8 mouse cellular contexts compared by ENCODE assay signal in genomic region chr7:25782744-25783143, GRCm38 (mm10). TPM values are rescaled to one million over a fixed set of nuclear protein-coding genes. Genes with fewer than 3 reads are reported as not detected.
A peak's percentile ranks its signal among the peaks of the same experiment; 100 is the strongest.
DNase-seq lines count a peak whose midpoint lies in the region; ATAC-seq and TF ChIP-seq lines count a peak whose summit lies in the region.

No protein-coding gene starts in this region.

- TF ChIP-seq CTCF in kidney, postnatal 0 days (IDR thresholded peaks at IDR 0.05; ENCODE audit: low read depth), result no peak

- no peak overlapping the region for H3K9ac ChIP-seq in kidney, postnatal 0 days (ENCODE audit: low read depth, low read length)
- H3K9ac ChIP-seq in liver, embryonic 13.5 days, result no peak overlapping the region
- no peak overlapping the region for H3K9ac ChIP-seq in midbrain, embryonic 15.5 days

- no peaks in the 10 kb centered on the region for H3K27me3 ChIP-seq in kidney, postnatal 0 days (ENCODE audit: insufficient read depth, low read length)
- H3K27me3 ChIP-seq in liver, embryonic 13.5 days, result peaks cover 9% of the 10 kb centered on the region
- no peaks in the 10 kb centered on the region; the same call in 1 of the 2 replicates for H3K27me3 ChIP-seq in midbrain, embryonic 15.5 days (replicated peaks)

- H3K36me3 ChIP-seq in kidney, postnatal 0 days (ENCODE audit: insufficient read depth, low read length), result peaks cover 12% of the 10 kb centered on the region
- H3K36me3 ChIP-seq in liver, embryonic 13.5 days, result no peaks in the 10 kb centered on the region
- H3K36me3 ChIP-seq in midbrain, embryonic 15.5 days (replicated peaks), result no peaks in the 10 kb centered on the region

- H3K4me3 ChIP-seq in kidney, postnatal 0 days (replicated peaks; ENCODE audit: low read depth, low read length), result no peak overlapping the region
- no peak overlapping the region for H3K4me3 ChIP-seq in liver, embryonic 13.5 days (replicated peaks)
- no peak overlapping the region for H3K4me3 ChIP-seq in midbrain, embryonic 15.5 days

- H3K9me3 ChIP-seq in kidney, postnatal 0 days (replicated peaks; ENCODE audit: low read length), result no peaks in the 10 kb centered on the region
- no peaks in the 10 kb centered on the region for H3K9me3 ChIP-seq in liver, embryonic 13.5 days (replicated peaks)
- no peaks in the 10 kb centered on the region for H3K9me3 ChIP-seq in midbrain, embryonic 15.5 days

- H3K4me1 ChIP-seq in kidney, postnatal 0 days (replicated peaks; ENCODE audit: insufficient read depth, low read length), result peaks cover 24% of the 10 kb centered on the region
- peaks cover 53% of the 10 kb centered on the region for H3K4me1 ChIP-seq in liver, embryonic 13.5 days (replicated peaks)
- H3K4me1 ChIP-seq in midbrain, embryonic 15.5 days, result peaks cover 8% of the 10 kb centered on the region

- no peak overlapping the region for H3K4me2 ChIP-seq in kidney, postnatal 0 days (ENCODE audit: low read length)
- no peak overlapping the region for H3K4me2 ChIP-seq in liver, embryonic 13.5 days
- H3K4me2 ChIP-seq in midbrain, embryonic 15.5 days, result no peak overlapping the region

- ATAC-seq in CD4-positive, CD25-positive, alpha-beta regulatory T cell, adult 4 months, result no peak
- ATAC-seq in kidney, postnatal 0 days (replicated peaks; ENCODE audit: low FRiP score, low read depth), result no peak
- peak; percentile 52 for ATAC-seq in common myeloid progenitor, adult 5-6 weeks (replicated peaks; ENCODE audit: low read depth, poor library complexity, severe bottlenecking)
- ATAC-seq in liver, embryonic 13.5 days (ENCODE audit: low read depth), result no peak
- no peak for ATAC-seq in midbrain, embryonic 15.5 days (replicated peaks)

- 73% methylated on average over 6 of the region's 6 CpGs for WGBS in kidney, postnatal 0 days
- 34% methylated on average over 6 of the region's 6 CpGs for WGBS in liver, embryonic 13.5 days (ENCODE audit: insufficient replicate concordance)
- 83% methylated on average over 6 of the region's 6 CpGs for WGBS in midbrain, embryonic 15.5 days

- peak; percentile 33 for DNase-seq in CD4-positive, CD25-positive, alpha-beta regulatory T cell, adult 2 months (ENCODE audit: low read depth, low spot score)
- no peak for DNase-seq in kidney, postnatal 0 days (ENCODE audit: low spot score)
- no peak for DNase-seq in kidney, postnatal 14 days
- no peak for DNase-seq in liver, embryonic 13.5 days
- no peak for DNase-seq in ovary, postnatal 10 days (ENCODE audit: low spot score)

- H3K27ac ChIP-seq in kidney, postnatal 0 days, result peak overlapping the region; percentile 80
- H3K27ac ChIP-seq in liver, embryonic 13.5 days, result peak overlapping the region; percentile 15; the same call in 1 of the 2 replicates
- H3K27ac ChIP-seq in midbrain, embryonic 15.5 days, result no peak overlapping the region

RNA-seq across cellular contexts. Expression of gene Axl, which starts 5.8 kb away (rescaled TPM):
- polyA plus RNA-seq in CD4-positive, CD25-positive, alpha-beta regulatory T cell, adult 4 months (2017; shearing (Covaris generic)), result 10 to 100 TPM; 17.8 to 34.4 TPM
- polyA plus RNA-seq in kidney, postnatal 0 days (2015; fragmentation: Nextera tagmentation; extraction: Ambion mirVana), result 95.7 and 110 TPM in 2 replicates
- total RNA-seq in common myeloid progenitor, adult 5-6 weeks (2017), result 0.96 and 4.0 TPM in 2 replicates
- 13.3 and 14.5 TPM in 2 replicates for polyA plus RNA-seq in liver, embryonic 13.5 days (2015; fragmentation: Nextera tagmentation; extraction: Ambion mirVana)
- 20.2 and 22.2 TPM in 2 replicates for polyA plus RNA-seq in midbrain, embryonic 15.5 days (2015; fragmentation: Nextera tagmentation; extraction: Ambion mirVana)

RNA-seq across cellular contexts. Expression of gene Hnrnpul1, which starts 28.2 kb away (rescaled TPM):
- 10 to 100 TPM; 40.5 to 57.0 TPM for polyA plus RNA-seq in CD4-positive, CD25-positive, alpha-beta regulatory T cell, adult 4 months (2017; shearing (Covaris generic))
- polyA plus RNA-seq in kidney, postnatal 0 days (2015; fragmentation: Nextera tagmentation; extraction: Ambion mirVana), result 50.0 and 56.0 TPM in 2 replicates
- 128 and 173 TPM in 2 replicates for total RNA-seq in common myeloid progenitor, adult 5-6 weeks (2017)
- 31.4 and 36.3 TPM in 2 replicates for polyA plus RNA-seq in liver, embryonic 13.5 days (2015; fragmentation: Nextera tagmentation; extraction: Ambion mirVana)
- 43.6 and 44.4 TPM in 2 replicates for polyA plus RNA-seq in midbrain, embryonic 15.5 days (2015; fragmentation: Nextera tagmentation; extraction: Ambion mirVana)

RNA-seq across cellular contexts. Expression of gene Cyp2s1, which starts 34.0 kb away (rescaled TPM):
- polyA plus RNA-seq in CD4-positive, CD25-positive, alpha-beta regulatory T cell, adult 4 months (2017; shearing (Covaris generic)), result 1 to 10 TPM; 2.1 to 3.0 TPM
- 25.4 and 26.7 TPM in 2 replicates for polyA plus RNA-seq in kidney, postnatal 0 days (2015; fragmentation: Nextera tagmentation; extraction: Ambion mirVana)
- total RNA-seq in common myeloid progenitor, adult 5-6 weeks (2017), result 0.27 and 0.29 TPM in 2 replicates
- 0.34 and 0.38 TPM in 2 replicates for polyA plus RNA-seq in liver, embryonic 13.5 days (2015; fragmentation: Nextera tagmentation; extraction: Ambion mirVana)
- polyA plus RNA-seq in midbrain, embryonic 15.5 days (2015; fragmentation: Nextera tagmentation; extraction: Ambion mirVana), result 1.9 and 2.2 TPM in 2 replicates
